Mouse (Mus musculus): ENCODE measurements at regions not wholly inside any gene's neighbourhood (a gene's known extent, or its start where the extent isn't known, plus 50 kb on each side); places are given as distances from the start of the nearest gene placed in this dataset.

GRCm38 (mm10) chr4:153760934-153761333 lies 196.1 kb upstream of the A430005L14Rik start:
- peak; percentile 33 for TF ChIP-seq CTCF (IDR thresholded peaks at IDR 0.05; ENCODE audit: low read depth)
- TF ChIP-seq EP300 (optimal IDR thresholded peaks at IDR 0.05): no peak
